Mouse (Mus musculus) c-Kit-positive CD71-positive TER-119-negative erythroid progenitor cells, embryonic 14.5 days (primary cell): ENCODE results near the gene Gm17631.
"Not testable (repeated sequence)": the region's sequence is repeated elsewhere in the genome, so short reads cannot be mapped to it uniquely, and the experiment has no call there.

Experiments used
- DNase-seq: peaks from one replicate; pipeline ENCODE4 v3.0.0-alpha.2; 2013; ENCODE audit warnings: low read depth

Gene Gm17631

DNA sequence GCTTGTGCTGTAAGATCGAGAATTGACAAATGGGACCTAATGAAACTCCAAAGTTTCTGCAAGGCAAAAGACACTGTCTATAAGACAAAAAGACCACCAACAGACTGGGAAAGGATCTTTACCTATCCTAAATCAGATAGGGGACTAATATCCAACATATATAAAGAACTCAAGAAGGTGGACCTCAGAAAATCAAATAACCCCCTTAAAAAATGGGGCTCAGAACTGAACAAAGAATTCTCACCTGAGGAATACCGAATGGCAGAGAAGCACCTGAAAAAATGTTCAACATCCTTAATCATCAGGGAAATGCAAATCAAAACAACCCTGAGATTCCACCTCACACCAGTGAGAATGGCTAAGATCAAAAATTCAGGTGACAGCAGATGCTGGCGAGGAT, at the start of gene Gm17631:
Gm17631 (plus strand) TSS at position 301 of the 400 bp plus-strand sequence.
- not testable (repeated sequence) for DNase-seq

DNA sequence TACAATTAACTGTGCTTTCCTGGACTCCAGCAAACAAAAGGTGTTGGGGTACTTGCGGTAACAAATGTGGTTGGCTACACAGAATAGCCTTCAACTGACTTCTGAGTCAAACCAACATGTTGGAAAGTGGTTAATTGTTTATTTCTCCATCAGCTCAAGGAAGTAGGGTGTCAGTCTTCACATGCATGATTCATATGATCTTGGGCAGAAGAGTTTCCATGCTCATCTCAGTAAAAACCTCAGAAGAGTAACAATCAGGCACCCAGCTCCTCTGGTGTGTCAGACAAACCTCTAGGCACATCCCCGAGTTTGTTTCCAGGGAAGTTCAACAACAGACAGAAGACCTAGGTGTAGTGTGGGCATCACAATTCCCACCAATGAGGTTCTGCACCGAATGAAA, 44.7 kb upstream of the Gm17631 start:
- DNase-seq: no peak

DNA sequence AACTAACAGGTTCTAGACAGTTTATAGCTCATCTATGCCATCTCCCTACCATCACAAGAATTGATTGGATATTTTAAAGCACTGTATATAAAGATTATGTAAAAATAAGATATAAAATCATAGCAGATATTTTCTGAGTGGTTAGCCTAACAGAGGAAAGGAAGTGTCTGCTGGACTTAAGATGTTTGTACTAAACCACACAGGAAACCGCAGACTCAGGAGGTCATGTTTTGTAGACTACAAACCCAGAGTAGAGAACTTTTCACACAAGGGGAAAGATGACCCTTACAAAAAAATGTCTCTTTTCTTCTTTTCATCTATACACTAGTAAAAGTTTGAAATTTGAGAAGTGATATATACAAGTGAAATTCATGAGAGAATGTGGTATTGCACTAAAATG, 38.4 kb upstream of the Gm17631 start:
- DNase-seq: no peak

DNA sequence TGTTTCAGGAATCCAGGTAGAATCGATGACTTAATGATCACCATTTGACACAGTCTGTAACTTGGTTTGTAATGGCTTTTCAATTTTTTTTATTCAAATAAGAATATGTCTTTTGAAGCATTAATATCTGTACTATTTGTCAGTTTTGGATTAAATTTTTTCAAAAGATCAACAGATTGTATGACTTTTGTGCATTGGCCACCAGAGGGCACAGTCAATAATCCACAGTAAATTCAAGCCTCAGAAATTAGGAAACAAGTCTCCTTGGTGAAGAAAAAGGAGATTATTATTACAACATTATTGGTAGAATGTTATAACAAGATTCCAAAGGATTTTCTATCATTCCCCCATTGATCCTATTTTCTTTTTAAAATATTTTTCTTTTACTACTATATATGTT, 36.9 kb upstream of the Gm17631 start:
- DNase-seq: no peak

DNA sequence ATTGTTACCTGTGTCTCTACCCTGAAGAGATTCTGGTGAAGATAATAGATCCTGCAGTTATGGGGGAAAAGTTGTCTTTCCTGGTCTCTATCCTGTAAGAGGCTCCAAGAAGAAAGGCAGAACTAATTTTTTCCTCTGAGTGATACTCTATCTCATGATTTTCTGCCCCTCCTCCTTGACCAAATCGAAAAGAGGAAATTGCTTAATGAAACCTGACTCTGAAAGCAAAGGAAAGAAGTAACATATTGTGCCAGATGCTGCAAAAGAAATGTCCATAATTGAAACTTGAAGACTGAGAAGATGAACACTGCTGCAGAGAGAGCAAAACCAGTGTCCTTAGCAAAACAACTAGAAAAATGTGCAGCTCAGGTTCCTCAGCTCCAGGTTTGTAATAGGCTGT, 14.1 kb downstream of the Gm17631 start, which contains the start of gene Klra17:
Klra17 (minus strand) TSS at position 124 of the 400 bp plus-strand sequence.
- DNase-seq: no peak

DNA sequence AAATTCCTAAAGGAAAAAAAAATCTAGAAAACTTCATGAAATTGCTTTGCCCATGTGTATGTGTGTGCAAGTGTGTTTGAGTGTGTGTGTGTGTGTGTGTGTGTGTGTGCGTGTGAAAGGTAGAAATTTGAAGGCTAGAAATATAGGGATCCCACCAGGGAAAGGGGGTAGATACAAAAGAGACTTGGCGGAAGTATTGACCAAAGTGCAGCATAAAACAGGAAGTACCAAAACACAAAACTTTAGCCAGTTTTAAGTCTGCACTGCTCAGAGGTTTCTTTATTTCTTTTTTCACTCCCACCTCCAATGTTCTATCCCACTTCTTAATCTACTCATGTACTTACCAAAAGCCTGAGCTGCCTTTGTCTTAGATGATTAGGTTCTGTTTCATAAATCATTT, 20.1 kb downstream of the Gm17631 start:
- DNase-seq: no peak
